Mouse (Mus musculus): ENCODE results near the gene Smlr1. TPM values are rescaled to one million over a fixed set of nuclear protein-coding genes. Genes with fewer than 3 reads are reported as not detected.

The Smlr1 gene
- polyA plus RNA-seq, 1 experiment from 2014 or later: not detected

- H3K4me3 ChIP-seq (ENCODE audit: low read depth, low read length): no peak overlapping the region
- H3K9me3 ChIP-seq (ENCODE audit: control insufficient read depth, low read length): no peaks in the 10 kb centered on the region
- 91% methylated on average over 8 of the region's 8 CpGs for WGBS
- no peaks in the 10 kb centered on the region for H3K27me3 ChIP-seq (ENCODE audit: control insufficient read depth, insufficient read depth, low read length)
- H3K36me3 ChIP-seq (ENCODE audit: control insufficient read depth, insufficient read depth, low read length): no peaks in the 10 kb centered on the region; the same call in 1 of the 2 replicates
- no peak overlapping the region for H3K4me2 ChIP-seq (ENCODE audit: low read depth, severe bottlenecking)
- H3K9ac ChIP-seq (ENCODE audit: low read length): no peak overlapping the region
- no peak overlapping the region for H3K27ac ChIP-seq (replicated peaks; ENCODE audit: low read depth, low read length)
- no peaks in the 10 kb centered on the region for H3K4me1 ChIP-seq (ENCODE audit: control insufficient read depth, insufficient read depth, low read length)
- DNase-seq (ENCODE audit: low spot score) (no peak), ATAC-seq (ENCODE audit: insufficient number of reproducible peaks, low FRiP score, low TSS enrichment, low read depth) (no peak)
Observed at GRCm38 (mm10) chr10:25523727-25524126, 12.3 kb downstream of the Smlr1 start.

- Histone ChIP-seq H3K4me1 (ENCODE audit: control insufficient read depth, insufficient read depth, low read length) (no peaks in the 10 kb centered on the region), H3K9me3 (ENCODE audit: control insufficient read depth, low read length) (no peaks in the 10 kb centered on the region), H3K4me3 (ENCODE audit: low read depth, low read length) (no peak overlapping the region), H3K36me3 (ENCODE audit: control insufficient read depth, insufficient read depth, low read length) (peaks cover 2% of the 10 kb centered on the region; the same call in 1 of the 2 replicates), H3K27ac (replicated peaks; ENCODE audit: low read depth, low read length) (no peak overlapping the region), H3K4me2 (ENCODE audit: low read depth, severe bottlenecking) (no peak overlapping the region), H3K9ac (ENCODE audit: low read length) (no peak overlapping the region), H3K27me3 (ENCODE audit: control insufficient read depth, insufficient read depth, low read length) (no peaks in the 10 kb centered on the region)
- WGBS: 91% methylated on average over 5 of the region's 5 CpGs
- ATAC-seq (ENCODE audit: insufficient number of reproducible peaks, low FRiP score, low TSS enrichment, low read depth) (no peak), DNase-seq (ENCODE audit: low spot score) (no peak)
Observed at GRCm38 (mm10) chr10:25520428-25520827, 15.6 kb downstream of the Smlr1 start.

DNA sequence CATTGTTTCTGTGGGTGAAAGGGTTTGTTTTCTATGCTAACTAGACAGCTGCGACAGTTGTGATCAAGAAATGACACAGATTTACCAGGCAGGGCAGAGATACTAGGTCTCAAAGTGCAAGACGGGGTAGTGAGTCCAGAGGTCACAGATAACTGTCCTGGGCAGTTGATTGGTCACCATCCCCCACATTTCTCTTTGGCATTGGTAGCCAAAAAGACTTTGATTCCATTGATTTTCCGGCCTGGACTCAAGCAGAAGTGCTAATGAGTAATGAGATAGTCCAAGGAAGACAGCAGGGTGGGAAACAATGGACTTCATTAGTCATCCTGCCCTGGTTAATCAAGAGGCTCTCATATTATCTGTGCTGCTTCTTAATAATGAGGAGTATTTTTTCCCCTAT lies 16.1 kb downstream of the Smlr1 start:
- H3K4me2 ChIP-seq (ENCODE audit: low read depth, severe bottlenecking): no peak overlapping the region
- ATAC-seq (ENCODE audit: insufficient number of reproducible peaks, low FRiP score, low TSS enrichment, low read depth): no peak
- H3K36me3 ChIP-seq (ENCODE audit: control insufficient read depth, insufficient read depth, low read length): peaks cover 2% of the 10 kb centered on the region; the same call in 1 of the 2 replicates
- 93% methylated on average over 3 of the region's 3 CpGs for WGBS
- H3K4me3 ChIP-seq (ENCODE audit: low read depth, low read length): no peak overlapping the region
- no peak for DNase-seq (ENCODE audit: low spot score)
- H3K9ac ChIP-seq (ENCODE audit: low read length): no peak overlapping the region
- H3K27ac ChIP-seq (replicated peaks; ENCODE audit: low read depth, low read length): no peak overlapping the region
- no peaks in the 10 kb centered on the region for H3K4me1 ChIP-seq (ENCODE audit: control insufficient read depth, insufficient read depth, low read length)
- H3K27me3 ChIP-seq (ENCODE audit: control insufficient read depth, insufficient read depth, low read length): no peaks in the 10 kb centered on the region
- H3K9me3 ChIP-seq (ENCODE audit: control insufficient read depth, low read length): no peaks in the 10 kb centered on the region

- no peaks in the 10 kb centered on the region for H3K9me3 ChIP-seq (ENCODE audit: control insufficient read depth, low read length)
- no peak overlapping the region for H3K9ac ChIP-seq (ENCODE audit: low read length)
- no peak overlapping the region for H3K27ac ChIP-seq (replicated peaks; ENCODE audit: low read depth, low read length)
- 0 out of 2 replicates have a peak, but pooled peaks cover 2% of the 10 kb centered on the region for H3K36me3 ChIP-seq (ENCODE audit: control insufficient read depth, insufficient read depth, low read length)
- WGBS: 73% methylated on average over 1 of the region's 1 CpGs
- no peaks in the 10 kb centered on the region for H3K4me1 ChIP-seq (ENCODE audit: control insufficient read depth, insufficient read depth, low read length)
- H3K4me3 ChIP-seq (ENCODE audit: low read depth, low read length): no peak overlapping the region
- no peak overlapping the region for H3K4me2 ChIP-seq (ENCODE audit: low read depth, severe bottlenecking)
- peak; percentile 12 for DNase-seq (ENCODE audit: low spot score)
- H3K27me3 ChIP-seq (ENCODE audit: control insufficient read depth, insufficient read depth, low read length): no peaks in the 10 kb centered on the region
- ATAC-seq (ENCODE audit: insufficient number of reproducible peaks, low FRiP score, low TSS enrichment, low read depth): no peak
Observed at GRCm38 (mm10) chr10:25513821-25514220, 22.2 kb downstream of the Smlr1 start.

GRCm38 (mm10) chr10:25503250-25503649 lies 32.8 kb downstream of the Smlr1 start:
- H3K36me3 ChIP-seq (ENCODE audit: control insufficient read depth, insufficient read depth, low read length): peaks cover 6% of the 10 kb centered on the region; the same call in 1 of the 2 replicates
- DNase-seq (ENCODE audit: low spot score) (no peak), ATAC-seq (ENCODE audit: insufficient number of reproducible peaks, low FRiP score, low TSS enrichment, low read depth) (no peak)
- H3K4me1 ChIP-seq (ENCODE audit: control insufficient read depth, insufficient read depth, low read length): no peaks in the 10 kb centered on the region
- H3K9ac ChIP-seq (ENCODE audit: low read length): no peak overlapping the region
- WGBS: 89% methylated on average over 5 of the region's 5 CpGs
- H3K4me2 ChIP-seq (ENCODE audit: low read depth, severe bottlenecking): no peak overlapping the region
- H3K27ac ChIP-seq (replicated peaks; ENCODE audit: low read depth, low read length): no peak overlapping the region
- H3K9me3 ChIP-seq (ENCODE audit: control insufficient read depth, low read length): no peaks in the 10 kb centered on the region
- no peak overlapping the region for H3K4me3 ChIP-seq (ENCODE audit: low read depth, low read length)
- no peaks in the 10 kb centered on the region for H3K27me3 ChIP-seq (ENCODE audit: control insufficient read depth, insufficient read depth, low read length)

DNA sequence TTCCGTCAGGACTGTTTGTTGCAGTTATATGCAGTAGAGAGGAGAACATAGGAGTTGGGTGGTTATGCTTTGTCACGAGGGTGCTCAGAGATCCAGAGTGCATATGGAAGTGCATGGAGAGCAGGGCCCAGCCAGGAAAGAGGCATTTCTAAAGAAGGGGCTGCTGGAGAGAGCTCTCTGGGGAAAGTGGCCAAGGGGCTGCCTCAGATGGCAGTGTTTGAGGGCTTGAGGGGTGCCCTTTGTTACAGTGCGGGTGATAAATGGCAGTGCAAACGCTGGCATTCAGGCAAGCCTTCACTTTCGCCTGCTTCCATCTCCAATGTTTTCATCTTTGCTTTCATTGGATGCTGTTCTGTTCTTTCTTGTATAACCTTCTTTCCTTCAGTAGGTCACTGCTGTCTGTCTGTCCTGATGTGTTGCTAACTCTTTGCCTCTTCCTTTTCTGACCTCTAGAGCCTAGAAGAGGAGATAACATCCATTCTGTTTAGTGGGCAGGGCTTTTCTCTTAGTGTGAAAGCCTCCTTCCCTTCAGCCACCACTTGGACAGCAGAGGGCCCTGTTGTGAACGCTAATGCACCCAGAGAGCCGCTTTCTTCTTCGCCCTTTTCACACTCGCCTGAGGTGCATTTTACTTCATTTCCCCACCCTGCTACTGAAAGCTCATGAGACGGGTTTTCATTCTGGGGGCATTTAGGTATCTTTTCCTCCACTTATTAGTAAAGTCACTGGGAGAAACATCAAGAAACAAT lies 36.6 kb downstream of the Smlr1 start:
- Histone ChIP-seq H3K36me3 (ENCODE audit: control insufficient read depth, insufficient read depth, low read length) (peaks cover 6% of the 10 kb centered on the region; the same call in 1 of the 2 replicates), H3K4me1 (ENCODE audit: control insufficient read depth, insufficient read depth, low read length) (no peaks in the 10 kb centered on the region), H3K27me3 (ENCODE audit: control insufficient read depth, insufficient read depth, low read length) (no peaks in the 10 kb centered on the region), H3K27ac (replicated peaks; ENCODE audit: low read depth, low read length) (no peak overlapping the region), H3K9ac (ENCODE audit: low read length) (no peak overlapping the region), H3K4me3 (ENCODE audit: low read depth, low read length) (no peak overlapping the region), H3K9me3 (ENCODE audit: control insufficient read depth, low read length) (no peaks in the 10 kb centered on the region), H3K4me2 (ENCODE audit: low read depth, severe bottlenecking) (no peak overlapping the region)
- ATAC-seq (ENCODE audit: insufficient number of reproducible peaks, low FRiP score, low TSS enrichment, low read depth) (no peak), DNase-seq (ENCODE audit: low spot score) (peak; percentile 20)
- WGBS: 68% methylated on average over 10 of the region's 10 CpGs

GRCm38 (mm10) chr10:25488456-25488855 lies 47.6 kb downstream of the Smlr1 start:
- Histone ChIP-seq H3K4me2 (ENCODE audit: low read depth, severe bottlenecking) (no peak overlapping the region), H3K36me3 (ENCODE audit: control insufficient read depth, insufficient read depth, low read length) (no peaks in the 10 kb centered on the region; the same call in 1 of the 2 replicates), H3K27ac (replicated peaks; ENCODE audit: low read depth, low read length) (no peak overlapping the region), H3K9ac (ENCODE audit: low read length) (no peak overlapping the region), H3K27me3 (ENCODE audit: control insufficient read depth, insufficient read depth, low read length) (no peaks in the 10 kb centered on the region), H3K4me1 (ENCODE audit: control insufficient read depth, insufficient read depth, low read length) (no peaks in the 10 kb centered on the region), H3K9me3 (ENCODE audit: control insufficient read depth, low read length) (no peaks in the 10 kb centered on the region), H3K4me3 (ENCODE audit: low read depth, low read length) (no peak overlapping the region)
- ATAC-seq (ENCODE audit: insufficient number of reproducible peaks, low FRiP score, low TSS enrichment, low read depth) (no peak), DNase-seq (ENCODE audit: low spot score) (peak; percentile 79)
- 14% methylated on average over 1 of the region's 1 CpGs for WGBS

DNA sequence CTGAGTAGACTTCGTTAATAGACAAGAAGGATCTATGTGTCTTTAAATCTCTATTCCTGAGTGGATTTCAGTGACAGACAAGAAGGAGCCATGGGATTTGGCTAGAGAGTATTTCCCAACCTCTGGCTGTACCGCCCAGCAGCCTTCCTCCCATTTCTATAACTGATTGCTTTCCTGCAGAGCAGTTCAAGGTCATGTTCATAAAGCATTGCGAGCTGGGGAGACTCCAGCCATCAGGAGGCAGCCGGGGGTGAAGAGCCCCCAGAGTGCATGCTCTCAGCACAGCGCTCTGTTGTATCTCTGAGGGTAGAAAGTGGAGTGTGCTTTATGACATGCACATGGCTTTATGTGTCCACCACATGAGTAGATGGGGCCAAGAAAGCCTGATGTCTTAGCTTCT lies 53.3 kb downstream of the Smlr1 start:
- H3K4me1 ChIP-seq (ENCODE audit: control insufficient read depth, insufficient read depth, low read length): no peaks in the 10 kb centered on the region
- no peaks in the 10 kb centered on the region for H3K9me3 ChIP-seq (ENCODE audit: control insufficient read depth, low read length)
- no peak overlapping the region for H3K27ac ChIP-seq (replicated peaks; ENCODE audit: low read depth, low read length)
- no peaks in the 10 kb centered on the region; the same call in 1 of the 2 replicates for H3K36me3 ChIP-seq (ENCODE audit: control insufficient read depth, insufficient read depth, low read length)
- no peak overlapping the region for H3K9ac ChIP-seq (ENCODE audit: low read length)
- ATAC-seq (ENCODE audit: insufficient number of reproducible peaks, low FRiP score, low TSS enrichment, low read depth) (no peak), DNase-seq (ENCODE audit: low spot score) (no peak)
- WGBS: 84% methylated on average over 5 of the region's 5 CpGs
- H3K4me2 ChIP-seq (ENCODE audit: low read depth, severe bottlenecking): no peak overlapping the region
- H3K27me3 ChIP-seq (ENCODE audit: control insufficient read depth, insufficient read depth, low read length): no peaks in the 10 kb centered on the region
- H3K4me3 ChIP-seq (ENCODE audit: low read depth, low read length): no peak overlapping the region

Measured in limb, embryonic 11.5 days (tissue).